Mouse (Mus musculus): ENCODE measurements around the gene Cds1.
A peak's percentile ranks its signal among the peaks of the same experiment; 100 is the strongest.
"Not testable (repeated sequence)": the region's sequence is repeated elsewhere in the genome, so short reads cannot be mapped to it uniquely, and the experiment has no call there.

Gene Cds1

DNA sequence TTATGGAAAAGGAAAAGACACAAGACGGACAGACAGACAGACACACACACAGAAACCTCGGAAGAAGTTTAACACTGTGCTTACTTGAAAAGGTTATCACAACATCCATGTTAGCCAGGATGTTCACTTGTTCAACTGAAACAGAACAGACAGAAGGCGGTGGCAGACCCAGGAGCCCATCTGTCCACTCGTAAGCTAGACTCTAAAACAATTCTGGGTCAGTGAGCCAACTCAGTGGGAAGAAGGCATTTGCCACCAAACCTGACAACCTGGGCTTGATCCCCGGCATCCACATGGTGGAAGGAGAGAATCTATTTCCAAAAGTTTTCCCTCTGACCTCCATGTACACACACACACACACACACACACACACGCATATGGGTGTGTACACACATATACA is 67.1 kb downstream of the Cds1 start:
- peak; percentile 36 to 42 for DNase-seq

DNA sequence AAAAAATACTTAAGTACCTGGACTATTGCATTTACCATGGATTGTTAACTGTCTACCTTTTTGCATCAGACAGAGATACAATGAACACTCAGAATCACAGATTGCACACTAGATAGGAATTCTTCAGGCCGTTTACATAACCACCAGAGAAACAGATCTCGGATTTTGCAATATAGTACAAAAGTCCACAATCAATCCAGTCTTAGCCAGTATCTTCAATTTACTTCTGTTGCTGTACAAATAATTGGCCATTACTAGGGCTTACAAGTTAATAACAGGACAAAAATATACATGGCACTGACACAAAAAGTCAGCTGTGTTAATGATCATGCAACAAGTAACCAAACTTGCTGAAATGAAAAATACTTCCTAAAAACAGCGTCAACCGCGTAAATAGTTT is 68.1 kb downstream of the Cds1 start:
- no peak for DNase-seq

DNA sequence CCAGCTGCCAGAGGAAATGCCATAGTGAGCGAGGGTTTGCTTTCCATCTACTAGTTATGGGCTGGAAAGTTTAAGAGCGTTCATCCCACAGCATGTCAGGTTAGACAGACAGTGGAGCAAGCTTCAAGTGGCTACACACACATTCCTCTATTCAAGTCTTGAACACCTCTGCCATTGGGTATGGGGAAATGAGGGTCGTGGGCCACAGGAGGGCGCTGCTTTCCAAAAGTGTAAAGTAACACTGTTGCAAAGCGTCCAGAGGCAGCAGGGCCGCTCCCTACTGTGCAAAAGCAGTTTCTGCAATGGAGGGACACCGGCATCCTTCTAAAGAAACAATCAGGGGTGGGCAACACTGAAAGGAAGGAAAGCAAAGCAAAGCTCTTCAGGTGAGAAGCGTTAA is 68.9 kb downstream of the Cds1 start:
- peak in 1 of 2 experiments; percentile 31 for DNase-seq

DNA sequence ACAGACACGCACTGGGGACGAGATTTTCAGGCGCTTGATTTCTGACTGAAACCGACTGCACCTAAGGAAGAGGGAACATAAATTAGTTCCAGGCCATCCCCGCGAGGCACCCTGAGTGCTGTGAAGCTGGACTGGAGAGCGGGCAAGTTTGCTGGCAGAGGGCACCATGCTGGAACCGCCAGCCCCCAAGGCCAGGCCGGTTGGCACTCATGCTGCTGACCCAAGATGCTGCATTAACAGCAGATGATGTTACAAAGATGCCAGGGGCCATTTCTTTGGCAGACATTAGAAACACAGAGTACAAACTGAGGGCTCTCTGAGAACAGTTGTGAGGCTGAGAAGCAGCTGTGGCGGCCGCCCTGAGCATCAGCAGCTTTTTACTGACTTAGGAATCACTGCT is 71.3 kb downstream of the Cds1 start:
- DNase-seq, result no peak

DNA sequence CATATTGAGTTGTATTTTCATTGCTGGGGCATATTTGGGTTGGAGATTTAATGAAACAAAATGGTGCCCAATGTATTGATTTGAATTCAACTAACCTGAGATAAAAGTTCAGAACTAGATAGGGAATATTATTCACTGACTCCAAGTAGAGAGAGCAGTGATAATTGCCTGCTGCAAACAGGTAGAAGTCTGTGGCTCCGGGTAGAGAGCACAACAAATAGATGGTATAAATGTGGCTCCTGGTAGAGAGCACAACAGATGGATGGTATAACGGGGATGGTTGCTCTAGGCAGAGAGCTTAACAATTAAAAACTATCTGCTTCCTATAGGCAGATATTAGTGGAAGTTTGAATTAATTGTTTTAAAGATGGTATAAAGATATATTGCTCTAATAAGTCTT is 72.7 kb downstream of the Cds1 start:
- DNase-seq, result not testable (repeated sequence)

DNA sequence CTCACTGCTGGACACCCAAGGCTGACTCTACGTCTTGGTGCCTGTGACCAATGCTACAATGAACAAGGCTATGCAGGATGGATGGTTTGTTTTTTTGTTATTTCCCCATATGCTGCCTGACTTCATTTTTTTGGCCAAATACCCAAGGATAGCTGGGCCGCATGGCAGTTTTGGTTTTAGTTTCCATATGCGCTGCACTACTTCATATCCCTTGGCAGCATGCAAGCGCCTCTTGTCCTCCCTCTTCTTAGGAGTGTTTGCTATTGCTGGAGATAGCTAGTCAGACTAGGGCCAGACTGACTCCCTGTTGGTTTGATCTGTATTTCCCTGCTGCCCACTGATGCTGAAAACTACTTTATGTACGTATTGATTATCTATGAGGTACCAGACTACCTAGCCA is 75.5 kb downstream of the Cds1 start:
- DNase-seq, result no peak

DNA sequence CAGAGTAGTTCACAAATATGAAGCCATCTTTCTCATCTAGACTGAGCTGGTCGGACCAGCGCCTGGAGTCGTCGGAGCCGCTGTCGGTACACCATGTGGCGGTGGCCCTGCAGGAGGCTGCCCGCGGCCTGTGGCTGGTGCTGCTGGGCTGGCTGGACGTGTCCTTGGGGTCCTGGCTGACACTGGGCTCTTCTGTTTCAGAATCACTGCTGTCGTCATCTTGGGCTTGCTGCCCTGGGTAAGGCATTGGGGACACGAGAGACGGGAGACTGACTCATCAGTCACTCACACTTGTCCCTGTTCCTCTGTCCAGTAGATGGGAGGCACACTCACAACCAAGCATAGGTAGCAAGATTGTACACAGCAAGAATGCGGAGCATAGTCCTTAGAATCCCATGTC is 80.1 kb downstream of the Cds1 start:
- DNase-seq, result no peak

DNA sequence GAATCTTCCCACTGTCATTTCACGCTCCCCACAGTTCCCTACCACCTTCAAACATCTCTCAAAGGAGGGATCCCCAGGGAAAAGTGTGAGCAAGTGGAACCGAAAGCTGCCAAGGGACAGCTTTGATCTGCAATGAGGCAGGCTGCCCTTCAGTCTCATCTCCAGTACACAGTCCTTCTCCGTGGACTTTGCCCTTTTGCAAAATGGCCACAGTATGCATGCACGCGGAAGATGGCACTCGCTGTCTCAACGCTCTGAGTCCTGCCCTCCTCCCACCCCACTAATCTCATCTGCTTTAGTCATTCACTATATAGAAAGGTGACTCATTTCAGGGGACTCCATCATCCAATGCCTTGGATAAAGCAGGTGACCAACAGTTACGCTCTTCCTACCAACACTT is 81.0 kb downstream of the Cds1 start:
- no peak for DNase-seq

DNA sequence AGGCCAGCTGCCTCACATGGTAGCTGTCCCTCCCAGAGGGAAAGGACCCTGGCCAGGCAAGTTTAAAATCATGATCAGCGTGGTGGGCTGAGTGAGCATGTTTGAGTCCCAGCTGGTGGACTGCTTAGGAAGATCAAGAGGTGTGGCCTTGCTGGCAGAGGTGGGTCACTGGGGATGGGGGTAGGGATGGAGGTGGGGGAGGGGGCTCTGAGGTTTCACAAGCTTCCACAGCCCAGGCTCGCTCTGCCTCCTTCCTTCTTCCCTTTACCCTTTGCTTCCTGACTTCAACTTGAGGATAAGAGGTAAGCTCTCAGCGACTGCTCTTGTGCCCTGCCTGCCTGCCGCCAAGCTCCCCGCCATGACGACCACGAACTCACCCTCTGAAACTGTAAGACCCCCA is 82.4 kb downstream of the Cds1 start:
- DNase-seq, result no peak

DNA sequence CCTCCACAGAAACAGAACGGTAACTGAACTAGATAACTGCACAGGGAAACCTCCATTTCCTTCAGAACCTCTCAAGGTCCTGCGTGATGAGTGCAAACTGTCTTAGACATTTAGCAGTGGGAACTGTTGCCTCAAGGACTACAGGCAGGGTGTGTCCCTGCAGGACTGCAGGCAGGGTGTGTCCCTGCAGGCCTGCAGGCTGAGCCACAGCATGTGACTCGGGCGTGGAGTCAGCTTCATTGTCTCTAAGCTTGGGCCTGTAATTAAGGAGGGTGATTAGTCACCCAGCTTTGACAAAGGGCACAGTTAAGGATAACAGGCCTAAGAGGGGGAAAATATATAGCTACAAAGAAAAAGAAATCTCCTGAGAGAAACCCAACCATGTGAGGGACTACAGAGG is 82.8 kb downstream of the Cds1 start:
- DNase-seq, result no peak

DNA sequence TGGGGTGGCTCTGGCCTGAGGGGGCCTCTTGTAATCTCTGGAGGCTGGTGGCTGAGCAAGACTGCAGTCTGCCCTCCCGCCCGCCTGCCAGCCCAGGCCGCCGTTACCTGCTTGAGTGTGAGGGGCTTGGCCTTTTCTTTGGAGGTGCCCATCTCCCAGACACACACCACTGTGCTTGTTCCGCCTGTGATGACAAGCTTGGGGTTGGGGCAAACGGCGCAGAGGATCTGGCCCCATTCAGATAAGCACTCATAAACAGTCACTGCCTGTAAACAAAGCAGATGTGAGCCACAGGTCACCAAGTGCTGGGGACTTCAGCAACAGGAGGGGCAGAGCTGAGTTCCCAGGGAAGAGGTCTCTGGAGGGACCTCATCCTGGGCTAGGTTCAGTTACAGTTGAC is 86.2 kb downstream of the Cds1 start:
- no peak for DNase-seq

DNA sequence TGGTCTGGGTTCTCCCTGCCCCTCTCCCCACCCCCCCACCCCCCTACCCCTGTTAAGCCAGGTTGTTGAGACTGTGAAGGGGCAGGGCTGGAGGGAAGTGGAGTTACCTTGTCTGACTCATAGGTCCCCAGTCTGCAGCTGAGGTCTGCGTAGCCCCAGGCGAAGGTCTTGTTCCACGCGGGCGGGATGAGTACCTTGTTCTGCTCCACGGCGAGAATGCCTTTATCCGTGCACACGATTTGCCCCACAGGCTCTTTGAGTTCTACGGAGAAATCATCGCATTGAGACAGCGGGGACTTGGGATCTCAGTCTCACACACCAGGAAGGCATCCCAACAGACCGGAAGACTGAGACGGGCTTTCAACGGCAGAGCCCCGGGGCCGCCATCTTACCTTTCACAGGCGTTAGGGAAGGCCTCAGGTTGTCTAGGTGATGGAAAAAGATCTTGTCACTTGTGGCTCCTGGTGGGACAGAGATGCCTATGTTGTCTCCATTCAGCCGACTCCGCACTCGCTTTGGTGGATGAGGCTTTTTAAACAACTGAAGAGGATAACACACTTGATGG is 87.3 kb downstream of the Cds1 start:
- DNase-seq, result no peak

DNA sequence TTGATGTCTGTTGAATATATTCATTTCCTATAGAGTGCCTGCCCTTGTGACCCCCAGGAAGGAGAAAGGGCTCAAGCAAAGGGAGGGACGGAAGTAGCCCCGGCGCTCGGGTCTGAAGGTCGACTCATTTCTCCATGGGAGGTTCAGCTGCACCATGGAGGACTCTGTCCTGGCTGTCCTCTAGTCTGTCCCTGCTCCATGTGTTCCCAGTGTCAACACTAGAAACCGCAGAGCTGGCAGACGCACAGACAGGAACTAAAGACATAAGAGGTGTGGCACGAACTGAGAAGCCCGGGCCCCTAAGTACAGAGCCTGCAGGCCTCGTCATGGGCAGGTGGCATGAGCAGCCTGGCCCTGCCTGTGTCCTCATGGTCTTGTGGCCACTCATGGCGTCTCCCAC is 89.2 kb downstream of the Cds1 start:
- no peak for DNase-seq

DNA sequence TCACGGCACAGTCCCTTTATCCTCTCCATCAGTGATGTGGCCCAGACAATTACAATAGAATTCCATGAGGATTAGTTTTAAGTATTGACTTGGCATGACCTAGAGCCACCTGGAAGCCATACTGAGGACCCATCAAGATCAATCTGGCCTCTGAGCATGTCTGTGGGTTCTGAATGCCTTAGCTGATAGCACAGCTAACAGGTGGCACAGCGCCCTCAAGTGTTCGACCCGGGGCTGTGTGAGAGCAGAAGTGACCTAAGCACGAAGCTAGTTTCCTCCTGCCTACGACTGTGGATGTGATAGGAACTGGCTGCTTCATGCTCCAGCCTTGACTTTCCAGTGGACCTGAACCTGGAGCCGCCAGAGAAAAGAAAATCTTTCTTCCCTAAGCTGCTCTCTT is 89.7 kb downstream of the Cds1 start:
- DNase-seq, result no peak

DNA sequence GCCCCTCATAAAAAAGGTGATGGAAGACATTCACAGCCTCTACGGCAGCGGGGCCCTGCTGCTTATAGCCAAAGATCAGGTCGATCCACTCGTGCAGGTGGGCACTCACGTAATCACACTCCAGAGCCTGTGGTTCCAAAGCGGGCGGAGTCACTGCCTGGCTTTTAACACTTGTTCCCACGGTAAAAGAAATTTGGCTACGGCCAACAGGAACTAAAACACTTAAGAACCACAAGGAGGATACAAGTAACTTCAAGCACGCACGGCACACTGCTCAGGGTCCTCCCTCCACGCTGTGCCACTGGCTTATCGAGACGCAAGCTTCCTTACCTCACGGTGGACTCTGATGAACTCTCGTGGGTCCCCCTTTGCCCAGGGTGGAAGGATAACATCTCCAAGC is 90.5 kb downstream of the Cds1 start:
- DNase-seq, result no peak

DNA sequence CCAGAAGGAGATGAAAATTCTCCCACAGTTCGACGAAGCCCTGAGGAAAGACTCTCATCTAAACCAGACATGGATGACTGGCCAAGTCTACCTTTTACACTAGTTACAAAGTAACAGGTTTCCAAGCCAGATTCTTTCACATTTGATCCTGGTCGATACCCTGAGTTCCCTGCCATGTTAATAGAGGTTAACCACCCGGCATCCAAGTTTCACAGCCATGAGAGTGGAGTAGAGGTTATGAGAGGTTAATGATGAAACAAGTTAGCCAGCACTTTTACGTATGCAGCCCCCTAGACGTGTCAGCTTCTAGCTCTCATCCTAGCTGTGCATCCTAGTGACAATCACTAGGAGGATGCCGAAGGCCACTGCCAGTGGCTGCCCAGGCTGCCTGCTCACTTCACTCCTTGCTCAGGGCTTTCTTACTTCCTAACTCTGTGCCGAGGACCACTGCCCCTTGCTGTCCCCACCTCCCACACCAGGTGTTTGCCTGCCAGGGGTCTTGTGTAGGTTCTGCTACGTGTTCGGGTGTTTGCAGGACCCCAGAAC is 94.0 kb downstream of the Cds1 start:
- no peak for DNase-seq

DNA sequence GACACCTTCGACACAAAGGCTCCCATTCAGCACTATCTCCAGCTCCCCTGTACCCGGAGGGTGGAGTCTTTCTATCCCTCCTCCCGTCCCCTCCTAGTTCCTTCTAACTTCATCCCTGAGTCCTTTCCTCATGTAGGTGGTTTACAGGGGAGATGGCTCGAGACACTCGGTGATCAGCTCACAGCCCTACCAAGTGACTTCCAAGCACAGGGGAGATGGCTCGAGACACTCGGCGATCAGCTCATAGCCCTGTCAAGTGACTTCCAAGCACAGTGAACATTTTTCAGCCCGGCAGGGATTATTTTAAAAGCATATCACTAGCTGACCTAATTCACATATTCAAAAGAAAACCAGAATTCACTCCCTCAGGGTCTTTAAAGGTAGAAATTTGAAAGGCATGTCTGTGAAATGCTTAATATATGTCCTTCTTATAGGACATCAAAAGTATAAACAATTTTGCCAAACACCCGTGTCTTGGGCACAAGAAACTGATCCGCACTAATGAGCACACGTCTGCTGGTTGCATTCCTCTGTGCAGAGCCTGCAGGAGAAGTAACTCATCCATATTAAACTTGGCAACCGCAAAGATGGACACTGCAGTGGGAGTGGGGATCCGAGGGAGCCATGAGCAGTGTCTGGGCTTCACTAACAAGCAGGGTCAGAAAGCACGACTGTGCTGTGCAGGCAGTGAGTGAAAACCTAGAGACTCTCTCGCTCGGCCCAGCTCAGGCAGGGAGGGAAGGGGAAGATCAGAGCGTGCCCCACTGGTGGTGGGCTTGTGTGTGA is 97.0 kb downstream of the Cds1 start:
- no peak for DNase-seq

DNA sequence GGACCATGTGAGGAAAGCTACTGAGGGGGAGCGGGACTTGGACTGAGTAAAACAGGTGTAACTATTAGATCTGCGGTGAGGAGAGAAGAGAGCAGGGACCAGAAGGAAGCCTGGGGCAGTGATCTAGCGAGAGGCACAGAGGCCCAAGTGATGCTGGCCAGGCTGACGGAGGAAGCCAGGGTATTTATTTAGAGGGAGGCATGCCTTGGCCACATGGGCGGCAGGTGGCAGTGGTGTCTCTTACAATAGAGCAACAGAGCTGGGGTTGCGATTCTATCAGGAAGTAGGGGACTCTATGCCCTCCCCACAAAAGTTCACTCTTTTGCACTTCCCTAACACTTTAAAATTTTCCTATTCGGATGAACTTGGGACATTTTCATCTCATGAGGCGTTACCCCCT is 97.7 kb downstream of the Cds1 start:
- no peak for DNase-seq

DNA sequence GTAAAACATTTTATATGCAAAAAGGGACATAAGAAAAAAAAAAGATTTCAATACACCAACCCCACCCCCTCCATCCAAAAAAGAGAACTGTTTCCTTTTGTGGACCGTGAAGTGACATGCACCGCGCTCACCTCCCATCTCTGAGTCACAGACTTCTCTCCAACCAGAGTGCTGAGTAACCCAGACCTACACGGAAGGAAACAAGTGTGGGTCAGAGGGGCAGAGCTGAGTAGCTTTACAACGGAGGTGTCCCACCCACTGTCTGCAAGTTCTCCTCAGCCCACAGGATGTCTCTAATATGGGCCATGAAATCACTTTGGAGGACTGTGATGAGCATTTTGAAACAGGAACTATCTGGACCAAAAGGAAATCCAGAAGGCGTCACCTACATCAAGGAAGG is 99.0 kb downstream of the Cds1 start:
- no peak for DNase-seq

DNA sequence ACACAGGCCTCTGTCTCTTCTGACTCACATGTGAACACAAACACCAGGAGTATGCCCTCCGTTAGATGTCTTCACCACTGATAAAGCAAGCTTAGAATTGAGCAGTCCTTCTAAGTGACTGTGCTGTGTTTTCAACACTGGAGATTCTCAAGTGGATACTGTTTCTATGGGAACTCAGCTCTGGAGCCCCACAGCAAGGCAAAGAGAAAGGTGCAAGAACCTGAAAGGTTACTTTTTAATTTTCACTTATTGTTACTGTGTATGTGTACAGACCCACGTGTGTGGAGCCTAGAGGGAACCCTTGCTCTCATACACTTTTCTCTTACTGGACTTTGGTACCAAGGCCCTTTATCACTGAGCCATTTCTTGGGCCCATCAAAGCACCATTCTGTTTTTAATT is 101.8 kb downstream of the Cds1 start:
- no peak for DNase-seq

Data from cerebellum, postnatal 36 days (tissue).